In the genomic region with DNA sequence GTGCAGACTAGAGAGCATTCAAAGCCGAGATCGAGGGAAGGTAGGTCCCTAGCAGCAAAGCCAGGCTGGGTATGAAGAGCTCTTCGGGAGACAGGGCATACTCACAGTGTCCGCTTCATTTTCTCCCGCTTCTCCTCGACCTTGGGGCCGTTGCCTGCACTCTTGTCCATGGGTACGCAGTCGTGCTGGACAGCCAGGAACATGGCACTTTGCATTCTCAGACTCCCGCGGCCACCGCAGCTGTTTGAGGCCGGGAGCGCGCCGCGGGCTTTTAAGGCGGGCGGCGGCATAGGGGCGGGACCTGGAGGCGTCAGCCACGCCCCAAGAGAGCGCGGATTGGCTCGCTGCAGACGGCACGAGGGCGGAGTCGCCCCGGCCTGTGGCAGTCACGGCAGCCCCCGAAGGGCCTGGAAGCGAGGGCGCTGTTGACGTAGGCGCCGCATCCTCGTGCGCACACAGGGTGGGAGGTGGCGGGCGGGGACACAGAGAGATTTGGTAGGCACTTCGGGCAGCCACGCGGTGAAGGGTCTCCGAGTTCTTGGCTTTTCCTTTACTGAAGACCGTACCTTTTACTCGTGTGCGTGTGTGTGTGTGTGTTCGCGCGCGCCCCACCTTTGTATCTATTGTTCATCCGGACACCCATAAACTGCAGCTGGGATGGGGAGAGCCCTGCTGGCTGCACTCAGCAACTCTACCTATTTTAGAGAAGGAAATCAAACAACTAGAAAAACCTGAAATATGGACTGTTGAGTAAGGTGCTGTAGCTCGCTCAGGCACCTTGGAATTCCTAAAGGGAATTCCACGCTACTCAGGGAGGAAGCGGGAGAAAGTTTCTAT, we compare ENCODE assay signal across 8 mouse cellular contexts. TPM values are rescaled to one million over a fixed set of nuclear protein-coding genes. Genes with fewer than 3 reads are reported as not detected.
DNase-seq lines count a peak whose midpoint lies in the region; ATAC-seq and TF ChIP-seq lines count a peak whose summit lies in the region.

Rgs2 (minus strand) TSS at position 258 of the 837 bp plus-strand sequence.

- H3K4me3 ChIP-seq in C2C12 (ENCODE audit: insufficient read depth, poor library complexity, severe bottlenecking) = peak within 1 kb of the TSS; percentile 18
- H3K4me3 ChIP-seq in heart, embryonic 14.5 days (ENCODE audit: control insufficient read depth in 1 of 2, insufficient read depth in 1 of 2, low read depth in 1 of 2, low read length in 2 of 2) = peak within 1 kb of the TSS; percentile 75 to 96
- H3K4me3 ChIP-seq in liver, embryonic 13.5 days (replicated peaks) = peak within 1 kb of the TSS; percentile 65
- H3K4me3 ChIP-seq in stomach, embryonic 16.5 days (replicated peaks; ENCODE audit: low read length) = peak within 1 kb of the TSS; percentile 83

- H3K27me3 ChIP-seq in C2C12 (ENCODE audit: control insufficient read depth, insufficient read depth, insufficient read length) = no peaks in the 10 kb centered on the region
- no peaks in the 10 kb centered on the region for H3K27me3 ChIP-seq in heart, embryonic 14.5 days (ENCODE audit: control insufficient read depth, insufficient read depth, low read length)
- no peaks in the 10 kb centered on the region for H3K27me3 ChIP-seq in liver, embryonic 13.5 days
- H3K27me3 ChIP-seq in stomach, embryonic 16.5 days (ENCODE audit: control insufficient read depth, insufficient read depth, low read length) = no peaks in the 10 kb centered on the region

- ATAC-seq in erythroid progenitor cell, adult 5-6 weeks (replicated peaks; ENCODE audit: low FRiP score, poor library complexity, severe bottlenecking) = peak; percentile 98
- ATAC-seq in heart, embryonic 14.5 days (ENCODE audit: insufficient number of reproducible peaks, insufficient read depth, low FRiP score, low read depth) = peak; percentile 100
- peak; percentile 99 for ATAC-seq in liver, embryonic 13.5 days (ENCODE audit: low read depth)
- ATAC-seq in stomach, embryonic 16.5 days (ENCODE audit: insufficient read depth, low FRiP score) = peak; percentile 100

- H3K9me3 ChIP-seq in heart, embryonic 14.5 days (ENCODE audit: control insufficient read depth, low read length) = no peaks in the 10 kb centered on the region
- no peaks in the 10 kb centered on the region for H3K9me3 ChIP-seq in liver, embryonic 13.5 days (replicated peaks)
- no peaks in the 10 kb centered on the region for H3K9me3 ChIP-seq in stomach, embryonic 16.5 days (replicated peaks; ENCODE audit: control insufficient read depth, low read length)

- H3K36me3 ChIP-seq in C2C12 (ENCODE audit: control insufficient read depth, insufficient read depth) = no peaks in the 10 kb centered on the region
- peaks cover 16% of the 10 kb centered on the region for H3K36me3 ChIP-seq in heart, embryonic 14.5 days (ENCODE audit: control insufficient read depth, insufficient read depth, low read length)
- H3K36me3 ChIP-seq in liver, embryonic 13.5 days = no peaks in the 10 kb centered on the region
- H3K36me3 ChIP-seq in stomach, embryonic 16.5 days (ENCODE audit: control insufficient read depth, insufficient read depth, low read length) = no peaks in the 10 kb centered on the region

- no peak for TF ChIP-seq CTCF in C2C12 (IDR thresholded peaks at IDR 0.05; ENCODE audit: control insufficient read depth, insufficient read depth, insufficient read length)

- H3K4me2 ChIP-seq in heart, embryonic 14.5 days (ENCODE audit: low read length) = peak within 1 kb of the TSS; percentile 95
- H3K4me2 ChIP-seq in liver, embryonic 13.5 days = peak within 1 kb of the TSS; percentile 80
- peak within 1 kb of the TSS; percentile 64 for H3K4me2 ChIP-seq in stomach, embryonic 16.5 days (ENCODE audit: low read depth, low read length)

- WGBS in heart, embryonic 14.5 days = under 1% methylated on average over 57 of the region's 57 CpGs
- whole genome bisulfite sequencing in liver, embryonic 13.5 days (ENCODE audit: insufficient replicate concordance) = under 1% methylated on average over 57 of the region's 57 CpGs
- under 1% methylated on average over 56 of the region's 57 CpGs for WGBS in stomach, embryonic 16.5 days

- peak within 1 kb of the TSS; percentile 85 for H3K9ac ChIP-seq in heart, embryonic 14.5 days (ENCODE audit: low read length)
- H3K9ac ChIP-seq in liver, embryonic 13.5 days = peak within 1 kb of the TSS; percentile 66
- H3K9ac ChIP-seq in stomach, embryonic 16.5 days (ENCODE audit: low read length) = peak within 1 kb of the TSS; percentile 84

- H3K79me3 ChIP-seq in C2C12 (ENCODE audit: low read depth) = no peaks in the 10 kb centered on the region

- peak within 1 kb of the TSS; percentile 62 for H3ac ChIP-seq in C2C12 (ENCODE audit: control insufficient read depth, insufficient read length, low read depth)

- H3K4me1 ChIP-seq in heart, embryonic 14.5 days (ENCODE audit: control insufficient read depth in 2 of 2, insufficient read depth in 2 of 2, low read length in 2 of 2) = peaks cover 2 to 3% of the 10 kb centered on the region in 2 experiments; a peak in 2 of 4 replicates
- H3K4me1 ChIP-seq in liver, embryonic 13.5 days (replicated peaks) = peaks cover 21% of the 10 kb centered on the region
- peaks cover 10% of the 10 kb centered on the region for H3K4me1 ChIP-seq in stomach, embryonic 16.5 days (ENCODE audit: control insufficient read depth, insufficient read depth, low read length)

- H3K27ac ChIP-seq in heart, embryonic 14.5 days (replicated peaks in 1 of 2; ENCODE audit: control insufficient read depth in 1 of 2, insufficient read depth in 1 of 2, low read depth in 2 of 2, low read length in 2 of 2) = peak within 1 kb of the TSS; percentile 62 to 74
- no peak within 1 kb of the TSS for H3K27ac ChIP-seq in liver, embryonic 13.5 days
- peak within 1 kb of the TSS; percentile 75 for H3K27ac ChIP-seq in stomach, embryonic 16.5 days (ENCODE audit: low read length)

- H3K79me2 ChIP-seq in C2C12 (ENCODE audit: control insufficient read depth, insufficient read depth) = no peaks in the 10 kb centered on the region

- DNase-seq in brain, embryonic 18.5 days (ENCODE audit: low read depth, low spot score) = peak; percentile 91
- DNase-seq in kidney, postnatal 14 days = peak; percentile 96
- peak; percentile 86 for DNase-seq in liver, embryonic 13.5 days
- DNase-seq in neural tube, embryonic 10.5 days (ENCODE audit: extremely low spot score, low spot score) = peak; percentile 98

TF ChIP-seq in C2C12, 6 proteins besides CTCF, POLR2A, EP300 and RAD21:
- TF ChIP-seq MAX (IDR thresholded peaks at IDR 0.05) (peak; percentile 49), USF1 (IDR thresholded peaks at IDR 0.05; ENCODE audit: low read depth) (no peak)

RNA-seq across cellular contexts. Expression of gene Rgs2, which starts in this region (rescaled TPM):
- 1.7 TPM for polyA plus RNA-seq in C2C12 (2012; fragmentation: generic; extraction: Trizol)
- 56.6 and 80.5 TPM in 2 replicates for total RNA-seq in erythroid progenitor cell, adult 5-6 weeks (2015; ENCODE audit: low replicate concordance)
- total RNA-seq in erythroid progenitor cell, adult 5-6 weeks (2017; ENCODE audit: low replicate concordance) = 12.6 and 21.3 TPM in 2 replicates
- polyA plus RNA-seq in heart, embryonic 14.5 days (2014; fragmentation: Nextera tagmentation; extraction: Ambion mirVana) = 19.8 and 23.6 TPM in 2 replicates
- 8.1 and 11.9 TPM in 2 replicates for polyA plus RNA-seq in liver, embryonic 13.5 days (2015; fragmentation: Nextera tagmentation; extraction: Ambion mirVana)
- polyA plus RNA-seq in stomach, embryonic 16.5 days (2015; fragmentation: Nextera tagmentation; extraction: Ambion mirVana) = 80.3 and 85.8 TPM in 2 replicates

Comparison
In these comparisons a context has a peak if more than half of its experiments do, and no peak if none do; other contexts are left out.
1. H3K4me3 ChIP-seq: peak in every context shown above with its lines; median percentile 86 in heart, embryonic 14.5 days; 83 in stomach, embryonic 16.5 days; 65 in liver, embryonic 13.5 days; 18 in C2C12.